Mouse (Mus musculus) stomach, postnatal 0 days (tissue): ENCODE results near the gene Necab2. TPM values are rescaled to one million over a fixed set of nuclear protein-coding genes. Genes with fewer than 3 reads are reported as not detected.

ENCODE experiments used
- ATAC-seq: fragments of 200-750 bp; cut with Nextera tagmentation; 2 replicates; pipeline ENCODE4 v1.8.0; 2017; ENCODE audit not compliant: low FRiP score, low TSS enrichment
- DNase-seq: peaks from one replicate; pipeline ENCODE4 v3.0.0-alpha.2; 2016; ENCODE audit warnings: low spot score
- H3K27ac ChIP-seq: fragments of 300-500 bp; sonication (generic); replicated peaks from 2 replicates; pipeline ENCODE4 v1.5.1; 2014; ENCODE audit warnings: mild to moderate bottlenecking, control low read depth
- H3K27me3 ChIP-seq: fragments of 300-500 bp; sonication (generic); 2 replicates; pipeline ENCODE4 v1.6.1; 2014; ENCODE audit warnings: low read length; ENCODE audit not compliant: control insufficient read depth, insufficient read depth
- H3K36me3 ChIP-seq: fragments of 300-500 bp; sonication (generic); 2 replicates; pipeline ENCODE4 v1.6.1; 2014; ENCODE audit warnings: low read length, mixed read lengths; ENCODE audit not compliant: control insufficient read depth, insufficient read depth
- H3K4me1 ChIP-seq: fragments of 300-500 bp; sonication (generic); replicated peaks from 2 replicates; pipeline ENCODE4 v1.6.1; 2014; ENCODE audit warnings: antibody characterized with exemption; ENCODE audit not compliant: control insufficient read depth, insufficient read depth
- H3K4me2 ChIP-seq: fragments of 300-500 bp; sonication (generic); replicated peaks from 2 replicates; pipeline ENCODE4 v1.6.1; 2014; ENCODE audit warnings: low read depth, mild to moderate bottlenecking, control low read depth, moderate library complexity
- H3K4me3 ChIP-seq: fragments of 300-500 bp; sonication (generic); 2 replicates; pipeline ENCODE4 v1.5.1; 2014; ENCODE audit warnings: low read depth, low read length, control low read depth
- H3K9ac ChIP-seq: fragments of 300-500 bp; sonication (generic); 2 replicates; pipeline ENCODE4 v1.6.1; 2014; ENCODE audit warnings: mild to moderate bottlenecking, low read length, control low read depth, mixed read lengths
- H3K9me3 ChIP-seq: fragments of 300-500 bp; sonication (generic); 2 replicates; pipeline ENCODE4 v1.6.1; 2016; ENCODE audit warnings: low read length; ENCODE audit not compliant: control insufficient read depth
- CTCF ChIP-seq: IDR thresholded peaks from 2 replicates; pipeline ENCODE4 v1.5.1; 2016; ENCODE audit warnings: antibody characterized with exemption, low read depth, mild to moderate bottlenecking, moderate library complexity
- EP300 ChIP-seq: optimal IDR thresholded peaks from 2 replicates; pipeline ENCODE3; 2016; ENCODE audit warnings: antibody characterized with exemption
- WGBS: fragments of 180-500 bp; shearing (Covaris S2); extraction: QIAGEN DNeasy Blood & Tissue Kit; methylation state at CpG from one replicate; pipeline ENCODE4 v1.1.7; 2014; 5-methylcytosine and 5-hydroxymethylcytosine counted together
- polyA plus RNA-seq: library from polyadenylated mRNA; unstranded; fragments of >200 nt; fragmentation: Nextera tagmentation; extraction: Ambion mirVana; gene quantifications from 2 replicates; pipeline ENCODE4 v1.2.1, GENCODE M21; 2015

Necab2 gene
- polyA plus RNA-seq, 1 experiment from 2014 or later: 1.6 TPM

- no peaks in the 10 kb centered on the region for H3K27me3 ChIP-seq
- ATAC-seq: no peak
- H3K9me3 ChIP-seq: no peaks in the 10 kb centered on the region
- WGBS: 65% methylated on average over 5 of the region's 5 CpGs
- peaks cover 56% of the 10 kb centered on the region for H3K36me3 ChIP-seq
- DNase-seq: no peak
- TF ChIP-seq CTCF: no peak
- H3K4me2 ChIP-seq: no peak overlapping the region
- no peaks in the 10 kb centered on the region for H3K4me1 ChIP-seq
- H3K4me3 ChIP-seq: no peak overlapping the region
- H3K9ac ChIP-seq: no peak overlapping the region
- H3K27ac ChIP-seq: no peak overlapping the region
Observed at GRCm38 (mm10) chr8:119516674-119517073, 70.2 kb downstream of the Necab2 start.

GRCm38 (mm10) chr8:119520102-119520501 lies 73.6 kb downstream of the Necab2 start:
- Histone ChIP-seq H3K27ac (no peak overlapping the region), H3K4me2 (no peak overlapping the region), H3K4me1 (no peaks in the 10 kb centered on the region), H3K36me3 (peaks cover 56% of the 10 kb centered on the region), H3K9ac (no peak overlapping the region), H3K27me3 (no peaks in the 10 kb centered on the region), H3K9me3 (no peaks in the 10 kb centered on the region), H3K4me3 (no peak overlapping the region)
- 74% methylated on average over 7 of the region's 7 CpGs for WGBS
- ATAC-seq (no peak), DNase-seq (peak; percentile 28)
- TF ChIP-seq CTCF (peak; percentile 58), EP300 (no peak)

Other genes starting within 250 kb of the Necab2 start
- 245 and 246 TPM in 2 replicates for gene Hsbp1, start 102.2 kb upstream of the Necab2 start, polyA plus RNA-seq
- gene Mlycd, start 51.8 kb upstream of the Necab2 start, polyA plus RNA-seq: 22.0 and 24.0 TPM in 2 replicates
- gene Osgin1, start 12.6 kb upstream of the Necab2 start, polyA plus RNA-seq: 11.4 and 14.5 TPM in 2 replicates
- not detected in 2 replicates for gene Slc38a8, start 55.0 kb downstream of the Necab2 start, polyA plus RNA-seq
- gene Mbtps1, start 112.0 kb downstream of the Necab2 start, polyA plus RNA-seq: 37.1 and 38.4 TPM in 2 replicates
- gene Hsdl1, start 128.5 kb downstream of the Necab2 start, polyA plus RNA-seq: 21.3 and 21.4 TPM in 2 replicates
- gene Dnaaf1, start 128.5 kb downstream of the Necab2 start, polyA plus RNA-seq: 0.24 and 0.30 TPM in 2 replicates
- gene Taf1c, start 158.5 kb downstream of the Necab2 start, polyA plus RNA-seq: 5.9 and 6.2 TPM in 2 replicates
- gene Adad2, start 166.0 kb downstream of the Necab2 start, polyA plus RNA-seq: not detected in 2 replicates
- 0.49 and 0.52 TPM in 2 replicates for gene Kcng4, start 189.0 kb downstream of the Necab2 start, polyA plus RNA-seq
- gene Wfdc1, start 219.6 kb downstream of the Necab2 start, polyA plus RNA-seq: 58.0 and 61.0 TPM in 2 replicates